Mouse (Mus musculus) testis, adult 2 months (tissue): ENCODE measurements around the gene Atxn7l2.

Experiments used
- CTCF ChIP-seq: fragments of 200-500 bp; IDR thresholded peaks from 2 replicates; pipeline ENCODE4 v1.5.1; 2012; ENCODE audit warnings: low read depth, mild to moderate bottlenecking, inconsistent platforms, low read length, moderate library complexity; ENCODE audit not compliant: control insufficient read depth, insufficient read depth, insufficient replicate concordance
- POLR2A ChIP-seq: fragments of 200-500 bp; IDR thresholded peaks from 2 replicates; pipeline ENCODE4 v1.6.1; 2012; ENCODE audit warnings: low read depth, mild to moderate bottlenecking, inconsistent platforms, low read length, moderate library complexity; ENCODE audit not compliant: control insufficient read depth

DNA sequence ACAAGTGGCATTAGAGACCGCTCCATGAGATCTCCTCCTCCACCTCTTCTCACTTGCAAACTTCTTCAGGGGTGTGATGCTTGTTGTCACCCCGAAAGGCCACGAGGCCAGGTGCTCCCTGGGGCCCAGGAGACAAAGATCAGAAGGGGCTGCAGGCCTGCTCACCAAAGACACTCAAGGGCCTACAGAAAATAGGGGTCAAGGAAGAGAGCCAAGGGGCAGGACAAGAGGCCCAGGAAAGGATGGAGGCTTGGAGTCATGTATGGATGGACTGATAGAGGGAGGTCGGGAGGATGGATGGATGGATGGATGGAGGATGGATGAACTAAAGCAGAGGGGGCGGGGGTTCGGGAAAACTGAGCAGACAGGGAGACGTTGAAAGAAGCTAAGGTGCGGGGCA is 1.2 kb downstream of the Atxn7l2 start:
- no peak for TF ChIP-seq CTCF
- TF ChIP-seq POLR2A: no peak
